Mouse (Mus musculus): ENCODE results near the gene Olfr635. TPM values are rescaled to one million over a fixed set of nuclear protein-coding genes. Genes with fewer than 3 reads are reported as not detected.
"Not testable (repeated sequence)": the region's sequence is repeated elsewhere in the genome, so short reads cannot be mapped to it uniquely, and the experiment has no call there.

Gene Olfr635
- polyA plus RNA-seq (2015; fragmentation: Nextera tagmentation; extraction: Ambion mirVana) = not detected in 2 replicates

- H3K4me1 ChIP-seq (replicated peaks) = no peaks in the 10 kb centered on the region
- no peak within 1 kb of the TSS for H3K27ac ChIP-seq (replicated peaks)
- ATAC-seq (ENCODE audit: low read depth) = no peak
- H3K9me3 ChIP-seq = no peaks in the 10 kb centered on the region
- no peak within 1 kb of the TSS for H3K4me3 ChIP-seq
- no peaks in the 10 kb centered on the region for H3K27me3 ChIP-seq
- no peak within 1 kb of the TSS for H3K4me2 ChIP-seq
- 75% methylated on average over 1 of the region's 1 CpGs for WGBS
- no peaks in the 10 kb centered on the region for H3K36me3 ChIP-seq
- H3K9ac ChIP-seq = no peak within 1 kb of the TSS
These were observed at the start of gene Olfr635 for GRCm38 (mm10) chr7:103970852-103971251. Olfr635 (plus strand) TSS chr7:103971152.

- Histone ChIP-seq H3K27me3 (no peaks in the 10 kb centered on the region), H3K4me2 (no peak within 1 kb of the TSS), H3K4me1 (replicated peaks) (no peaks in the 10 kb centered on the region), H3K27ac (replicated peaks) (no peak within 1 kb of the TSS), H3K9ac (no peak within 1 kb of the TSS), H3K9me3 (no peaks in the 10 kb centered on the region), H3K36me3 (no peaks in the 10 kb centered on the region), H3K4me3 (no peak within 1 kb of the TSS)
- ATAC-seq (ENCODE audit: low read depth) = no peak
These were observed 42.4 kb upstream of the Olfr635 start, which contains the start of gene Olfr631 for GRCm38 (mm10) chr7:103928525-103928924. Olfr631 (plus strand) TSS chr7:103928825.

- no peak for ATAC-seq (ENCODE audit: low read depth)
- H3K4me2 ChIP-seq = no peak within 1 kb of the TSS
- H3K9me3 ChIP-seq = no peaks in the 10 kb centered on the region
- H3K36me3 ChIP-seq = no peaks in the 10 kb centered on the region
- no peak within 1 kb of the TSS for H3K9ac ChIP-seq
- no peaks in the 10 kb centered on the region for H3K4me1 ChIP-seq (replicated peaks)
- 75% methylated on average over 2 of the region's 2 CpGs for WGBS
- H3K27ac ChIP-seq (replicated peaks) = no peak within 1 kb of the TSS
- H3K27me3 ChIP-seq = no peaks in the 10 kb centered on the region
- no peak within 1 kb of the TSS for H3K4me3 ChIP-seq
These were observed 36.7 kb upstream of the Olfr635 start, which contains the start of gene Olfr632 for GRCm38 (mm10) chr7:103934264-103934663. Olfr632 (plus strand) TSS chr7:103934347.

GRCm38 (mm10) chr7:103942730-103943129, 28.2 kb upstream of the Olfr635 start:
- H3K27ac ChIP-seq (replicated peaks) = no peak overlapping the region
- 25% methylated on average over 2 of the region's 2 CpGs for WGBS
- no peaks in the 10 kb centered on the region for H3K36me3 ChIP-seq
- no peaks in the 10 kb centered on the region for H3K9me3 ChIP-seq
- H3K4me1 ChIP-seq (replicated peaks) = no peaks in the 10 kb centered on the region
- H3K4me2 ChIP-seq = no peak overlapping the region
- no peaks in the 10 kb centered on the region for H3K27me3 ChIP-seq
- no peak overlapping the region for H3K9ac ChIP-seq
- no peak overlapping the region for H3K4me3 ChIP-seq
- no peak for ATAC-seq (ENCODE audit: low read depth)

GRCm38 (mm10) chr7:103944137-103944536, 26.8 kb upstream of the Olfr635 start, which contains the start of gene Olfr633:
Olfr633 (plus strand) TSS chr7:103944437.
- Histone ChIP-seq H3K4me1 (replicated peaks) (no peaks in the 10 kb centered on the region), H3K4me3 (no peak within 1 kb of the TSS), H3K27me3 (no peaks in the 10 kb centered on the region), H3K9ac (no peak within 1 kb of the TSS), H3K9me3 (no peaks in the 10 kb centered on the region), H3K27ac (replicated peaks) (no peak within 1 kb of the TSS), H3K36me3 (no peaks in the 10 kb centered on the region), H3K4me2 (no peak within 1 kb of the TSS)
- no peak for ATAC-seq (ENCODE audit: low read depth)

- not testable (repeated sequence) for H3K27me3 ChIP-seq; ATAC-seq (ENCODE audit: low read depth); H3K4me1 ChIP-seq (replicated peaks); H3K4me3 ChIP-seq; H3K9me3 ChIP-seq; H3K9ac ChIP-seq; H3K36me3 ChIP-seq; H3K27ac ChIP-seq (replicated peaks); H3K4me2 ChIP-seq
- WGBS = 97% methylated on average over 22 of the region's 22 CpGs
These were observed 4.1 kb upstream of the Olfr635 start for GRCm38 (mm10) chr7:103966873-103967272.

GRCm38 (mm10) chr7:103971782-103972181, 830 bp downstream of the Olfr635 start:
- Histone ChIP-seq H3K9me3 (no peaks in the 10 kb centered on the region), H3K27ac (replicated peaks) (no peak overlapping the region), H3K4me3 (no peak overlapping the region), H3K36me3 (no peaks in the 10 kb centered on the region), H3K4me2 (no peak overlapping the region), H3K4me1 (replicated peaks) (no peaks in the 10 kb centered on the region), H3K9ac (no peak overlapping the region), H3K27me3 (no peaks in the 10 kb centered on the region)
- no peak for ATAC-seq (ENCODE audit: low read depth)
- WGBS = 78% methylated on average over 1 of the region's 1 CpGs

GRCm38 (mm10) chr7:103998446-103998845, 27.5 kb downstream of the Olfr635 start, which contains the start of gene Olfr638:
Olfr638 (plus strand) TSS chr7:103998746.
- Histone ChIP-seq H3K4me2 (no peak within 1 kb of the TSS), H3K36me3 (no peaks in the 10 kb centered on the region), H3K4me1 (replicated peaks) (no peaks in the 10 kb centered on the region), H3K4me3 (no peak within 1 kb of the TSS), H3K27ac (replicated peaks) (no peak within 1 kb of the TSS), H3K9me3 (no peaks in the 10 kb centered on the region), H3K27me3 (no peaks in the 10 kb centered on the region), H3K9ac (no peak within 1 kb of the TSS)
- no peak for ATAC-seq (ENCODE audit: low read depth)

- no peak for ATAC-seq (ENCODE audit: low read depth)
These were observed 28.2 kb downstream of the Olfr635 start for GRCm38 (mm10) chr7:103999124-103999523.

GRCm38 (mm10) chr7:104017203-104017602, 46.3 kb downstream of the Olfr635 start, which contains the start of gene Olfr639:
Olfr639 (minus strand) TSS chr7:104017303.
- Histone ChIP-seq H3K27ac (replicated peaks) (no peak within 1 kb of the TSS), H3K4me3 (no peak within 1 kb of the TSS), H3K9ac (no peak within 1 kb of the TSS), H3K36me3 (no peaks in the 10 kb centered on the region), H3K4me2 (no peak within 1 kb of the TSS), H3K4me1 (replicated peaks) (no peaks in the 10 kb centered on the region), H3K27me3 (no peaks in the 10 kb centered on the region), H3K9me3 (no peaks in the 10 kb centered on the region)
- no peak for ATAC-seq (ENCODE audit: low read depth)

More at GRCm38 (mm10) chr7:103999124-103999523, 28.2 kb downstream of the Olfr635 start:
- Histone ChIP-seq H3K27ac (replicated peaks) (no peak overlapping the region), H3K36me3 (no peaks in the 10 kb centered on the region), H3K4me2 (no peak overlapping the region), H3K9me3 (no peaks in the 10 kb centered on the region), H3K4me1 (replicated peaks) (no peaks in the 10 kb centered on the region), H3K4me3 (no peak overlapping the region), H3K27me3 (no peaks in the 10 kb centered on the region), H3K9ac (no peak overlapping the region)

GRCm38 (mm10) chr7:104018953-104019352, 48.0 kb downstream of the Olfr635 start:
- Histone ChIP-seq H3K4me1 (replicated peaks) (no peaks in the 10 kb centered on the region), H3K4me2 (no peak overlapping the region), H3K27me3 (no peaks in the 10 kb centered on the region), H3K27ac (replicated peaks) (no peak overlapping the region), H3K9ac (no peak overlapping the region), H3K4me3 (no peak overlapping the region), H3K9me3 (no peaks in the 10 kb centered on the region), H3K36me3 (no peaks in the 10 kb centered on the region)
- WGBS = 88% methylated on average over 1 of the region's 1 CpGs
- ATAC-seq (ENCODE audit: low read depth) = no peak

- no peaks in the 10 kb centered on the region for H3K27me3 ChIP-seq
- 89% methylated on average over 6 of the region's 6 CpGs for WGBS
These were observed 50.7 kb downstream of the Olfr635 start for GRCm38 (mm10) chr7:104021651-104022050.

GRCm38 (mm10) chr7:104025473-104025872, 54.5 kb downstream of the Olfr635 start, which contains the start of gene Olfr640:
Olfr640 (minus strand) TSS chr7:104025573.
- Histone ChIP-seq H3K4me3 (no peak within 1 kb of the TSS), H3K4me1 (replicated peaks) (no peaks in the 10 kb centered on the region), H3K4me2 (no peak within 1 kb of the TSS), H3K27me3 (no peaks in the 10 kb centered on the region), H3K9me3 (no peaks in the 10 kb centered on the region), H3K9ac (no peak within 1 kb of the TSS), H3K36me3 (no peaks in the 10 kb centered on the region), H3K27ac (replicated peaks) (no peak within 1 kb of the TSS)
- WGBS = 75% methylated on average over 6 of the region's 6 CpGs
- no peak for ATAC-seq (ENCODE audit: low read depth)

More at GRCm38 (mm10) chr7:104021651-104022050, 50.7 kb downstream of the Olfr635 start:
- Histone ChIP-seq H3K9ac (no peak overlapping the region), H3K4me2 (no peak overlapping the region), H3K4me1 (replicated peaks) (no peaks in the 10 kb centered on the region), H3K9me3 (no peaks in the 10 kb centered on the region), H3K36me3 (no peaks in the 10 kb centered on the region), H3K27ac (replicated peaks) (no peak overlapping the region), H3K4me3 (no peak overlapping the region)
- ATAC-seq (ENCODE audit: low read depth) = no peak
